Mouse (Mus musculus) liver, adult 2 months (tissue): Measurements from ENCODE around the gene Polr2b. TPM values are rescaled to one million over a fixed set of nuclear protein-coding genes. Genes with fewer than 3 reads are reported as not detected.

ENCODE experiments used
- DNase-seq: peaks from one replicate; pipeline ENCODE4 v3.0.0-alpha.2; 2011; ENCODE audit warnings: low read depth, low spot score; ENCODE audit errors: extremely low read depth
- H3K27ac ChIP-seq: fragments of 200-500 bp; replicated peaks from 2 replicates; pipeline ENCODE4 v1.5.1; 2012; ENCODE audit warnings: low read depth, mild to moderate bottlenecking, control low read depth, inconsistent platforms, low read length; ENCODE audit not compliant: insufficient read depth
- H3K27me3 ChIP-seq: fragments of 200-500 bp; 2 replicates; pipeline ENCODE4 v1.6.1; 2012; ENCODE audit warnings: mild to moderate bottlenecking, moderate library complexity, low read length, inconsistent platforms; ENCODE audit not compliant: control insufficient read depth, insufficient read depth
- H3K36me3 ChIP-seq: fragments of 200-500 bp; 2 replicates; pipeline ENCODE4 v1.6.1; 2012; ENCODE audit warnings: low read length, inconsistent platforms; ENCODE audit not compliant: control insufficient read depth, insufficient read depth
- H3K4me1 ChIP-seq: fragments of 200-500 bp; 2 replicates; pipeline ENCODE4 v1.6.1; 2011; ENCODE audit warnings: low read length; ENCODE audit not compliant: control insufficient read depth, insufficient read depth
- H3K4me3 ChIP-seq: fragments of 200-500 bp; 2 replicates; pipeline ENCODE4 v1.5.1; 2011; ENCODE audit warnings: low read depth, mild to moderate bottlenecking, control low read depth, low read length, moderate library complexity; ENCODE audit not compliant: insufficient read depth
- H3K79me2 ChIP-seq: fragments of 200-500 bp; 2 replicates; pipeline ENCODE4 v1.6.1; 2012; ENCODE audit warnings: inconsistent platforms, mild to moderate bottlenecking, low read length, moderate library complexity; ENCODE audit not compliant: control insufficient read depth, insufficient read depth
- H3K9ac ChIP-seq: fragments of 200-500 bp; 2 replicates; pipeline ENCODE4 v1.6.1; 2012; ENCODE audit warnings: low read depth, mild to moderate bottlenecking, control low read depth, inconsistent platforms, low read length
- CTCF ChIP-seq: fragments of 200-500 bp; IDR thresholded peaks from 2 replicates; pipeline ENCODE4 v1.5.1; 2011; ENCODE audit warnings: low read depth, low read length, control low read depth
- POLR2A ChIP-seq: fragments of 200-500 bp; IDR thresholded peaks from 2 replicates; pipeline ENCODE4 v1.6.1; 2011; ENCODE audit warnings: low read length, control low read depth; ENCODE audit not compliant: insufficient read depth; ENCODE audit errors: extremely low read depth
- WGBS: fragments of 180-500 bp; shearing (Covaris S2); methylation state at CpG from one replicate; pipeline ENCODE4 v1.1.7; 2018; 5-methylcytosine and 5-hydroxymethylcytosine counted together
- polyA plus RNA-seq: library from polyadenylated mRNA; depleted of rRNA; stranded (reverse); fragments of >200 nt; gene quantifications from 2 replicates; pipeline ENCODE4 v1.2.3, GENCODE M21; 2012
- total RNA-seq: library from RNA; depleted of rRNA; stranded (reverse); fragments of >200 nt; gene quantifications from 2 replicates; pipeline ENCODE4 v1.2.3, GENCODE M21; 2014

Polr2b gene
- total and polyA plus RNA-seq, 2 experiments: 31.0 to 43.3 TPM

DNA sequence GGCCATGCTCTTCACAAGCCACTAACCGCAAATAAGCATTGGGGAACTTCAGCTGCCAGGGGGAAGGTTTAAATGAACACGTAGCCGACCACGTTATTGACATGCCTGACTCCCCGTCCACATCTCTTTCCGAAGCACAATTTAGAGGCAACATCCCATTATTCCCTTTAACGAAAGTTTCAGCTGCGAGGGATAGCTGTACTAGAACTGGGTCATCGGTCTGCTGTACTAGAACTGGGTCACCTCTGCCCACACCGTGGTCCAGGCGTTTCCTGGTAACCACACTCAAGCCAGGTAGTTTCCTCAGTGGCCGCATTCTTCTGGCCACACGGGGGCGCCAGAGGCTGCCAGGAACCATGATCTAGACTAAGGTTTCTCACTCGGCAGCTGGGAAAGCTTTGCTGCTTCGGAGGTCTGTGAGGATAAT lies 44.4 kb downstream of the Polr2b start:
- Histone ChIP-seq H3K4me3 (no peak overlapping the region), H3K9ac (no peak overlapping the region), H3K79me2 (no peaks in the 10 kb centered on the region), H3K4me1 (no peaks in the 10 kb centered on the region), H3K36me3 (peaks cover 8% of the 10 kb centered on the region; the same call in 1 of the 2 replicates), H3K27ac (no peak overlapping the region), H3K27me3 (no peaks in the 10 kb centered on the region)
- 8% methylated on average over 16 of the region's 16 CpGs for WGBS
- peak; percentile 41 for DNase-seq
- TF ChIP-seq POLR2A (no peak), CTCF (peak; percentile 94)

DNA sequence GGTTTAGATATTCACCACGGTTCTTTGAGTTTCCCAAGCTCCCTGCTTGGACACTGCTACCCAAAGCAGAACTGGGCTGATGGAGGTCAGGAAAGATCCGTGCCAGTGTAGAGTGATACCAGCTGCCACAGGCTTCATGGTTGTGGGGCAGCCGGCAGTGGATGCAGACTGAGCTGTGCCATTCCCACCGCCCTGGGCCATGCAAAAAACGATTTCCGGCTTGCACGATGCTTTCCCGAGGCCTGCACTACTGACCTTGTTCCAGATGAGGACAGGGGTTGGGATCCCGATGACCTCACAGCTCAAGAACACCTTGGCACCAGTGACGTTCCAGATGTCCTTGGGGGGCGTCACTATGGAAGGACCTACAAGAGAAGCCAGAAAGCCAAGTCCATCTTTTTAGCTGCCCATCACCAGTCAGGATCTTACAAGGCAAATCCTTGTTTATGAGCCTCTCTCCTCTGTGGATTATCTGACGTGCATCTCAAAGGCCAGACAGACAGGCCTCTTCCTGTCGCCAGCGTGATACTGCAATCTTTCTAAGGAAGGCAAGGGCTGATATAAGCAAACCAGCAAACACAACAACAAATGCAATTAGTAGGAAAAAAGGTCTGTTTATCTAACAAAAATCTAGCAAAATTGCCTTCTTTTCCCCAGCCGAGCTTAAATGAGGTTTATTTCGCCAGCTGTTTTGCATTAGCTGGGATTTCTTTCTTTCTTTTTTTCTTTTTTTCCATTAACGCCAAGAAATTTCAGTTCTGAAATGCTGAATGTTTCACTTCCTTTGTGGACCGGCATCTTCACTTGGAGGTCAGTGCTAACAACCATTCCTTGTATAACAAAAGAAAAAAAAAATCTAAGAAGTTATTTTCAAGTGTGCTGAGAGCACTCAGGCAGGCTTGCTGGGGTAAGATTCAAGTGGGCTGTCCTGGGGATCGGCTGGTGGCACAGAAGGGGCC lies 45.6 kb downstream of the Polr2b start:
- WGBS: 69% methylated on average over 19 of the region's 19 CpGs
- H3K4me1 ChIP-seq: peaks cover 2% of the 10 kb centered on the region; the same call in 1 of the 2 replicates
- no peak overlapping the region for H3K4me3 ChIP-seq
- peak overlapping the region; percentile 63 for H3K27ac ChIP-seq
- peaks cover 2% of the 10 kb centered on the region; the same call in 1 of the 2 replicates for H3K36me3 ChIP-seq
- H3K79me2 ChIP-seq: no peaks in the 10 kb centered on the region
- TF ChIP-seq CTCF: no peak
- no peak for TF ChIP-seq POLR2A
- peak overlapping the region; percentile 26 for H3K9ac ChIP-seq
- DNase-seq: no peak
- no peaks in the 10 kb centered on the region for H3K27me3 ChIP-seq

DNA sequence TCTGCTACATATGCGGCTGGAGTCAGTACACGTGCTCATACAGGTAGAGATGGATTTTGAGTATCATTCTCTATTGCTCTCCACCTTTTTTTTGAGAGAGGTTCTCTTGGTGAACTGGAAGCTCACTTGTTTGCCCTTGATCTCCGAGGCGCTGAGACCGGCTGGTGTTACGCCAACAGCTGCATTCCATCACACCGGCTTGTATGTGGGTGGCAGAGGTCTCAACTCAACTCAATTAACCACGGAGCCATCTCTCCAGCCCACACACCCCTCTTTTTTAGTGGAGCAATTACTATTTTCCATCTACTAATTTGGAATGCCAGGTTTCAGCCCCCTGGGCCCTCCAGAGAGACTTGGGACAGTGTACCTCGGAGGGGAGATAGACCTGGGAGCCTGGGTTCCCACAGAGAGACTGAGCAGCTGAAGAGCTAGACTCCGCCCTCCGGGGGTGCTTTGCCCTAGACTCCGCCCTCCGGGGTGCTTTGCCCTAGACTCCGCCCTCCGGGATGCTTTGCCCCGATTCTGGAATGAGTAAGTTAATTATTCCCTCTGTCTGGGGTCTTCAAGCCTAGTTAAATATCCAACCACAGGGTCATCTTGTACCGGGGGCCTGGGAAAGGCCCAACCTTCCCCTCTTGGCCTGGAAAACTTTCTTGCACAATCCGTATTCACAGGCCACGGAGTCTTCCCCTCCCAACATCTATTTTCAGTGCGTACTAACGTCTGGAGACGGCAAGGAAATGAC lies 47.6 kb downstream of the Polr2b start:
- Histone ChIP-seq H3K9ac (no peak overlapping the region), H3K27me3 (no peaks in the 10 kb centered on the region), H3K36me3 (no peaks in the 10 kb centered on the region), H3K4me1 (peaks cover 4% of the 10 kb centered on the region; the same call in 1 of the 2 replicates), H3K27ac (peak overlapping the region; percentile 25), H3K79me2 (no peaks in the 10 kb centered on the region), H3K4me3 (no peak overlapping the region; the same call in 1 of the 2 replicates)
- peak; percentile 24 for DNase-seq
- TF ChIP-seq CTCF (no peak), POLR2A (no peak)
- 11% methylated on average over 22 of the region's 22 CpGs for WGBS

DNA sequence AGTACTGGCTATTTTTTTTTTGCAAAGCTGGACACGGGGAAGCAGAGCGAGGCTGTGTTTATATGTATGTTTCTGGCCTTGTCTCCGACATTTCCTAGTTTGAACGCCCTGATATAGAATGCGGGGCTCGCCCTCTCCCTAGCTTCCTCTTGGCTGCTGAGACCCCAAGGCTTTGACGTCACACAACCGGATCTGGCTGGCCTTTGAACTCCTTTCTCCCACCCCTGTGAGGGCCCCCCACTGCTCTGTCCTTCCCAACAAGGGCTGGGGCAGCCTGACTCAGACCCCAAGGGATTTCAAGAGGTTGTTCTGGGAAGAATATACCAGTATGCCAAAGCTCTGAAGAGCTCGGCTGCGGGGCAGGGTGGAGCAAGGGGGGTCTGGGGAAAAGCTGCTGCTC lies 48.4 kb downstream of the Polr2b start:
- 17% methylated on average over 10 of the region's 10 CpGs for WGBS
- Histone ChIP-seq H3K79me2 (no peaks in the 10 kb centered on the region), H3K4me1 (peaks cover 4% of the 10 kb centered on the region; the same call in 1 of the 2 replicates), H3K27me3 (no peaks in the 10 kb centered on the region), H3K36me3 (no peaks in the 10 kb centered on the region), H3K9ac (peak overlapping the region; percentile 29), H3K27ac (peak overlapping the region; percentile 25), H3K4me3 (no peak overlapping the region)
- DNase-seq: no peak
- no peak for TF ChIP-seq CTCF
- no peak for TF ChIP-seq POLR2A

DNA sequence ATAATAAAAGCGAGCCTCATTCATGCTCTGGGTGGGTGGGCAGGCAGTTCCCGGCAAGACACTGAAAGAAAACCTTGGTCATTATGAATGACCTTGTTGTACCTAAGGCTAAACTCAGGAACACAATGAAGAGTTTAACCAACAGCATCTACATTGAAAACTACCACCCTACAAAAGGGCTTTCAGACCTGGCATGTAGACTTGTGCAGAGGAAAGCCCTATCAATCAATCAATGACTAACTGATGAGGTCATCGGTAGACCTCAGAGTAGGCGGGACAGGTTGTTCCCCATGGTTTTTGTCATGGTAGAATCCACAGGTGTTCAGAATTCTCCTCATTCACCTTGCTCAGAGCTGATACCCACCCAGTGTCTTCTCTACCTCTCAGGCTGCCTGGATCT lies 50.0 kb downstream of the Polr2b start:
- H3K4me3 ChIP-seq: no peak overlapping the region
- 83% methylated on average over 4 of the region's 4 CpGs for WGBS
- no peak overlapping the region for H3K9ac ChIP-seq
- H3K36me3 ChIP-seq: no peaks in the 10 kb centered on the region
- H3K27ac ChIP-seq: 0 out of 2 replicates have a peak overlapping the region, but pooled peaks have one; percentile 16
- no peaks in the 10 kb centered on the region for H3K27me3 ChIP-seq
- H3K4me1 ChIP-seq: peaks cover 4% of the 10 kb centered on the region; the same call in 1 of the 2 replicates
- H3K79me2 ChIP-seq: no peaks in the 10 kb centered on the region
- no peak for DNase-seq
- TF ChIP-seq CTCF (no peak), POLR2A (no peak)
